Mouse (Mus musculus): Measurements from ENCODE around the gene Hist2h3c1. TPM values are rescaled to one million over a fixed set of nuclear protein-coding genes. Genes with fewer than 3 reads are reported as not detected.
"Not testable (repeated sequence)": the region's sequence is repeated elsewhere in the genome, so short reads cannot be mapped to it uniquely, and the experiment has no call there.

Hist2h3c1 gene
- polyA plus RNA-seq, 1 experiment from 2014 or later, result 1.6 TPM

GRCm38 (mm10) chr3:96239949-96240798 is 6.3 kb upstream of the Hist2h3c1 start, which contains the start of gene Hist2h2aa2:
Hist2h2aa2 (minus strand) TSS chr3:96240276.
- not testable (repeated sequence) for H3K27me3 ChIP-seq (ENCODE audit: control insufficient read depth, insufficient read depth, low read length); H3K36me3 ChIP-seq (replicated peaks; ENCODE audit: control insufficient read depth, insufficient read depth); H3K9me3 ChIP-seq (ENCODE audit: control insufficient read depth, low read length)
- Histone ChIP-seq H3K4me1 (replicated peaks; ENCODE audit: control insufficient read depth, insufficient read depth, low read length) (peaks cover 22% of the 10 kb centered on the region), H3K27ac (peak within 1 kb of the TSS; percentile 80), H3K9ac (peak within 1 kb of the TSS; percentile 52), H3K4me3 (replicated peaks; ENCODE audit: low read length) (peak within 1 kb of the TSS; percentile 27), H3K4me2 (replicated peaks) (peak within 1 kb of the TSS; percentile 51)
- 7% methylated on average over 17 of the region's 85 CpGs for WGBS
- DNase-seq (ENCODE audit: low spot score) (peak; percentile 67), ATAC-seq (ENCODE audit: low FRiP score) (peak; percentile 92)

- no peaks in the 10 kb centered on the region for H3K9me3 ChIP-seq (ENCODE audit: control insufficient read depth, low read length)
- peak overlapping the region; percentile 52 for H3K9ac ChIP-seq
- peak overlapping the region; percentile 25 for H3K4me3 ChIP-seq (replicated peaks; ENCODE audit: low read length)
Measured at GRCm38 (mm10) chr3:96240799-96241197, 5.7 kb upstream of the Hist2h3c1 start.

GRCm38 (mm10) chr3:96243921-96244572 is 2.4 kb upstream of the Hist2h3c1 start:
- Histone ChIP-seq H3K4me2 (replicated peaks) (peak overlapping the region; percentile 80), H3K27ac (peak overlapping the region; percentile 95), H3K9me3 (ENCODE audit: control insufficient read depth, low read length) (no peaks in the 10 kb centered on the region), H3K9ac (peak overlapping the region; percentile 80; the same call in 1 of the 2 replicates), H3K36me3 (replicated peaks; ENCODE audit: control insufficient read depth, insufficient read depth) (no peaks in the 10 kb centered on the region), H3K27me3 (ENCODE audit: control insufficient read depth, insufficient read depth, low read length) (no peaks in the 10 kb centered on the region), H3K4me1 (replicated peaks; ENCODE audit: control insufficient read depth, insufficient read depth, low read length) (peaks cover 19% of the 10 kb centered on the region; the same call in 1 of the 2 replicates), H3K4me3 (replicated peaks; ENCODE audit: low read length) (peak overlapping the region; percentile 44)
- ATAC-seq (ENCODE audit: low FRiP score) (no peak), DNase-seq (ENCODE audit: low spot score) (no peak)
- WGBS, result 88% methylated on average over 7 of the region's 7 CpGs

More at GRCm38 (mm10) chr3:96240799-96241197, 5.7 kb upstream of the Hist2h3c1 start:
- H3K36me3 ChIP-seq (replicated peaks; ENCODE audit: control insufficient read depth, insufficient read depth), result no peaks in the 10 kb centered on the region
- no peaks in the 10 kb centered on the region for H3K27me3 ChIP-seq (ENCODE audit: control insufficient read depth, insufficient read depth, low read length)
- H3K4me1 ChIP-seq (replicated peaks; ENCODE audit: control insufficient read depth, insufficient read depth, low read length), result peaks cover 22% of the 10 kb centered on the region
- peak overlapping the region; percentile 51 for H3K4me2 ChIP-seq (replicated peaks)
- H3K27ac ChIP-seq, result peak overlapping the region; percentile 80
- no peak for DNase-seq (ENCODE audit: low spot score)
- no peak for ATAC-seq (ENCODE audit: low FRiP score)
- 70% methylated on average over 9 of the region's 9 CpGs for WGBS

- H3K9ac ChIP-seq, result peak within 1 kb of the TSS; percentile 80
- peak; percentile 93 for ATAC-seq (ENCODE audit: low FRiP score)
- H3K27me3 ChIP-seq (ENCODE audit: control insufficient read depth, insufficient read depth, low read length); H3K9me3 ChIP-seq (ENCODE audit: control insufficient read depth, low read length); H3K36me3 ChIP-seq (replicated peaks; ENCODE audit: control insufficient read depth, insufficient read depth): not testable (repeated sequence)
- H3K4me2 ChIP-seq (replicated peaks), result peak within 1 kb of the TSS; percentile 80
- H3K27ac ChIP-seq, result peak within 1 kb of the TSS; percentile 95
- peak; percentile 67 for DNase-seq (ENCODE audit: low spot score)
- 1% methylated on average over 31 of the region's 88 CpGs for WGBS
- peaks cover 19% of the 10 kb centered on the region; the same call in 1 of the 2 replicates for H3K4me1 ChIP-seq (replicated peaks; ENCODE audit: control insufficient read depth, insufficient read depth, low read length)
- H3K4me3 ChIP-seq (replicated peaks; ENCODE audit: low read length), result peak within 1 kb of the TSS; percentile 44
Measured at GRCm38 (mm10) chr3:96245003-96245886, 1.2 kb upstream of the Hist2h3c1 start, which contains the start of gene Hist2h2aa1. Hist2h2aa1 (plus strand) TSS chr3:96245497.

GRCm38 (mm10) chr3:96246018-96246417 is 467 bp upstream of the Hist2h3c1 start:
- not testable (repeated sequence) for H3K9ac ChIP-seq; H3K27me3 ChIP-seq (ENCODE audit: control insufficient read depth, insufficient read depth, low read length); ATAC-seq (ENCODE audit: low FRiP score); H3K9me3 ChIP-seq (ENCODE audit: control insufficient read depth, low read length); DNase-seq (ENCODE audit: low spot score); H3K36me3 ChIP-seq (replicated peaks; ENCODE audit: control insufficient read depth, insufficient read depth)
- H3K27ac ChIP-seq, result 0 out of 2 replicates have a peak overlapping the region, but pooled peaks have one; percentile 47
- H3K4me1 ChIP-seq (replicated peaks; ENCODE audit: control insufficient read depth, insufficient read depth, low read length), result peaks cover 15% of the 10 kb centered on the region; the same call in 1 of the 2 replicates
- 0% methylated on average over 10 of the region's 21 CpGs for WGBS
- H3K4me2 ChIP-seq (replicated peaks), result peak overlapping the region; percentile 46
- H3K4me3 ChIP-seq (replicated peaks; ENCODE audit: low read length), result peak overlapping the region; percentile 28

GRCm38 (mm10) chr3:96247356-96248140 is 1.1 kb downstream of the Hist2h3c1 start:
- Histone ChIP-seq H3K9me3 (ENCODE audit: control insufficient read depth, low read length) (no peaks in the 10 kb centered on the region), H3K4me1 (replicated peaks; ENCODE audit: control insufficient read depth, insufficient read depth, low read length) (peaks cover 15% of the 10 kb centered on the region; the same call in 1 of the 2 replicates), H3K4me3 (replicated peaks; ENCODE audit: low read length) (peak overlapping the region; percentile 20), H3K4me2 (replicated peaks) (peak overlapping the region; percentile 36), H3K36me3 (replicated peaks; ENCODE audit: control insufficient read depth, insufficient read depth) (no peaks in the 10 kb centered on the region), H3K27ac (no peak overlapping the region), H3K27me3 (ENCODE audit: control insufficient read depth, insufficient read depth, low read length) (no peaks in the 10 kb centered on the region), H3K9ac (peak overlapping the region; percentile 40)
- no peak for ATAC-seq (ENCODE audit: low FRiP score)
- DNase-seq (ENCODE audit: low spot score), result no peak
- WGBS, result 4% methylated on average over 11 of the region's 11 CpGs

- H3K4me3 ChIP-seq (replicated peaks; ENCODE audit: low read length), result no peak overlapping the region
- no peak for ATAC-seq (ENCODE audit: low FRiP score)
- H3K9ac ChIP-seq, result peak overlapping the region; percentile 40; the same call in 1 of the 2 replicates
- peak overlapping the region; percentile 36 for H3K4me2 ChIP-seq (replicated peaks)
- no peak for DNase-seq (ENCODE audit: low spot score)
- peaks cover 15% of the 10 kb centered on the region; the same call in 1 of the 2 replicates for H3K4me1 ChIP-seq (replicated peaks; ENCODE audit: control insufficient read depth, insufficient read depth, low read length)
- H3K27ac ChIP-seq, result no peak overlapping the region
- no peaks in the 10 kb centered on the region for H3K36me3 ChIP-seq (replicated peaks; ENCODE audit: control insufficient read depth, insufficient read depth)
- WGBS, result 51% methylated on average over 6 of the region's 6 CpGs
- H3K27me3 ChIP-seq (ENCODE audit: control insufficient read depth, insufficient read depth, low read length), result no peaks in the 10 kb centered on the region
- no peaks in the 10 kb centered on the region for H3K9me3 ChIP-seq (ENCODE audit: control insufficient read depth, low read length)
Measured at GRCm38 (mm10) chr3:96248141-96249033, 1.9 kb downstream of the Hist2h3c1 start.
